Mouse (Mus musculus): Measurements from ENCODE around the gene Nanp.

- TF ChIP-seq POLR2A (IDR thresholded peaks at IDR 0.05; ENCODE audit: control insufficient read depth, low read depth, low read length), result no peak
- TF ChIP-seq CTCF (IDR thresholded peaks at IDR 0.05; ENCODE audit: control insufficient read depth, insufficient read depth, insufficient replicate concordance, low read depth, low read length), result no peak
Observed at GRCm38 (mm10) chr2:151036721-151037120, 2.5 kb downstream of the Nanp start.
